Mouse (Mus musculus) adrenal gland, postnatal 14 days (tissue): ENCODE measurements around the gene Wdr89. TPM values are rescaled to one million over a fixed set of nuclear protein-coding genes. Genes with fewer than 3 reads are reported as not detected.
"Not testable (repeated sequence)": the region's sequence is repeated elsewhere in the genome, so short reads cannot be mapped to it uniquely, and the experiment has no call there.

Experiments
- DNase-seq: peaks from one replicate; pipeline ENCODE4 v3.0.0; 2021; ENCODE audit warnings: mixed read lengths
- long read RNA-seq, 2 experiments: library from polyadenylated mRNA; stranded (forward); transcript quantifications; one replicate each; pipeline ENCODE4 v2.0.0; 2021
- total RNA-seq: library from RNA; stranded (reverse); gene quantifications from 2 replicates; pipeline ENCODE4 v1.2.3, GENCODE M21; 2021

The Wdr89 gene
- total RNA-seq = 3.6 and 5.0 TPM in 2 replicates
- long read RNA-seq, experiment 1, partial matches to known transcripts = 0 of 12 reads
- long read RNA-seq, experiment 1, other reads (novel, unspliced or antisense) = 12 of 12 reads
- long read RNA-seq, experiment 2, partial matches to known transcripts = 0 of 21 reads
- long read RNA-seq, experiment 2, other reads (novel, unspliced or antisense) = 19 of 21 reads

DNA sequence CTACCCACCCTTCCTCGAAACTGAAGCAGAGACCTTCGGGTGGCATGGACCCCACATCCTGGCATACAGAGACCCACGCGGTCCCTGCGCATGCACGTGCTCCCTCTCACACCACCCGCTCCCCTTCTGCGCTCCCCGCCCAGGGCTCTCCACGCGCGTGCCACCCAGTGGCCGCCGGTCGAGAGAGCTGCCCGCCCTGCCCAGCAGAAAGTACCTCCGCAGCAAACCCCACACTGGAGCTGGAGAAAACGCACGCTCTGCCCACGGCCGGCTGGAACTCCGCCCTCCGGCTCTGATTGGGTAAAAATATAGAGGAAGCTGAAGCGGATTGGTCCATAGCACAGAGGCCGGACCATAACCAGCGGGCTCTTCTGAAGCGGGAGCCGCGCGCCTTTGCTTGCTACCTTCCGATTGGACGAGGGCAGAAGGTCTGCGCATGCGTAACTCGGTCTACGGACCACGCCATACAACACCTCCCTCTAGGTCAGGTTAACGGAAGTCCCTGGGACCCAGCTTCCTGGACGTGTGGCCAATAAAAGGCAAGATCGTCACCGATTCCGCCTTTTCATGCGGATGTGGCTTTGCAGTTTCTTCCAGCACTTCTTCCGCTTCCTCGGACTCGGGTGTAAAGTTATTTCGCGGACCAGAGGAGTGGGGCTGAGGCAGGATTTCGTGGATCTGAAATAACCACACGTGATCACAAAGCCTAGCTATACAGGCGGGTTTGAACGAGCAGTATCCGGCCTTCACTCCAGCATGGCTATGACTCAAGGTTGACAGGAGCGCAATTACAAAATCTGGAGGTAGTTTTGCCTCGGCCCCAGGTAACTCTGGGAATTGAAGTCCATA, at the start of gene Wdr89:
Gene Wdr89, minus strand, starts transcription at position 280 of the 849 bp plus-strand sequence.
- DNase-seq = peak; percentile 99

- DNase-seq = no peak
Observed at GRCm38 (mm10) chr12:75713596-75713995, 44.3 kb upstream of the Wdr89 start.

GRCm38 (mm10) chr12:75712905-75713304, 43.6 kb upstream of the Wdr89 start:
- DNase-seq = not testable (repeated sequence)

DNA sequence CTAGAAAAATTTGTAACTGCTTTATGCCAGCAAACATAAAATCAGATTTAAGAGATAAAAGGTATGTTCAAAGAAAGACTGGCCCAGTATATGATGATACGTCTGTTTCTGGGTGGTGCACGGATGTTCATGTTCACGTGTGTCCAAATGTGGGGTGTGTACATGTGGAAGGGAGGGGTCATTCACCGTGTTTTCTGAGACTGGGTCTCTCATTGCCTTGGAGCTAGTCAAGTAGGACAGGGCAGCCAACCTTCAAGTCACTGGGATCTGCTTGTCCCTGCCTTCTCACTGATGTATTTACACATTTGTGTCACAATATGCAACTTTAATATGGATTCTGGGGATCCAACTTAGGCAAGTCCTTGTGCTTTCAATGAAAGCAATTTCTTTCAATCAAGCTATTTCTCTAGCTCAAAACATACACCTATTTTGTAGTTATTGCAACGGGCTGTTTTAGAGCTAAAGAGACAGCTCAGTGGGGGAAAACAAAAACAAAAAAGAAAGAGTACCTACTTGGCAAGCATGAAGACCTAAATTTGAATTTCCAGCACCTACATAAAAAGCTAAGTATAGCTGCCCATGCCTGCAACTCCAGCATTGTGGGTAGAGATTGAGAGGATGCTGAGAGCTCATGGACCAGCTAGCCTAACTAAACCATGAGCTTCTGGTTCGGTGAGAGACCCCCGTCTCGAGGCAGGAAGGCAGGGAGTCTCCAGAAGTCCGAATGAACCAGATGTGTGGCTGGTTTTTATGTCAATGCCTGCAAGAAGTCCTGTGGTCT, 41.4 kb upstream of the Wdr89 start:
- no peak for DNase-seq

GRCm38 (mm10) chr12:75709506-75709905, 40.2 kb upstream of the Wdr89 start:
- no peak for DNase-seq

GRCm38 (mm10) chr12:75706670-75707069, 37.3 kb upstream of the Wdr89 start:
- DNase-seq = no peak

DNA sequence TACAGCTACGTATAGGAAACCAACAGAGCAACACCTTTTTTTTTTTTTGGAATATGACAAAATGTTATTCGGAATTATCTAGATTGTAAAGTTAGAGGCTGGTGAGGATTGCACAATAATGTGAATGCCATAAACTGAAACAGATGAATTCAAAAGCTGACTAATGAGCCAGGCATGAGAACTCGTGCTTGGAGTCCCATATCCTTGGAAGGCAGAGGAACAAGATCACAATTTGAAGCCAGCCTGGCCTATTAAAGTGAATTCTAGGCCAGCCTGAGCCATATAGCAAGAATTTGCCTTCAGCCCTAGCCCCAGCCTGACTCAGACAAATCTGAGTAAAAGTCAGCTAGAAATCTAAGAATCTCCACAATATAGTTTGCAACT, 33.4 kb upstream of the Wdr89 start:
- DNase-seq = no peak

GRCm38 (mm10) chr12:75702084-75702738, 32.9 kb upstream of the Wdr89 start:
- peak; percentile 21 for DNase-seq

DNA sequence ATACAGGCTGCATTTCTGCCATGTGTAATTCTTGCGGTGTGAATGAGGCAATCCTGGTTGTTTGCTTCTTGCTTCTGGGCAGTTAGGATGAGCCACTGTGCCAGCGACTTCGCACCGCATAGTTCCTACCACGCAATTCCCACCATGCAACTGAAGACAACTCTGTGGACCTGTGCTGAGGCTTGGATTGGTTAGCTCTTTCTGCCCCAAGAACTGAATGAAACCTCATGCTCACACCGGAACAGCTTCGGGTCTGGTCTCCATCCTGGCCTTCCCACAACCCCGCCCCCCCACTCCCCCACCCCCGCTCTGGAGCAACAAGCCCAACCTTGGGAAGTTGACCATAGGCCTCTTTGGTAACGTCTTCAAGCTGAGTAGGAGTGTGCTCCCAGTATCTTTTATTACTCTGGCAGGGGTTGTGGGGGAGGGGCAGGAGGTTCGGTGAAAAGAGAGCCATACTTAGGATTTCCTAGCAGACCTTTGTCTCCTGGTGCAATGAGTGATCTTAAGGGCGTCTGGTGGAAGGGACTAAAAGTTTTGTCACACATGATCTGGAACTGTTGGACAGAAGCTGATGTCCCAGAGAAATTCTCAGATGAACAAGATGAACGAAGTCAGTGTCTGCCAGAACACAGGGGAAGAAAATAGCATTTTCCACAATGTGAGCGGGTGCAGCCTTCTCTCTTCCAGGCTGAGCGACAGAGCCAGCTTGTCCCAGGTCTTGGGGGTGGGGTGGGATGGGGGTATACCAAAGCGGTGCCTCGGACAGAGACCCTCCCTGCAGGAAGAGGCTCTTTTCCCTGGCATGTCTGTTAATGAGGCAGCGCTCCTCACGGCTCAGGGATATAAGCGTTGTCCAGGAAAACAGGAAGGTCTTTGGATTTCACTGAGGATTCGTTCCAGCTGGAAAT, 32.1 kb upstream of the Wdr89 start:
- DNase-seq = peak; percentile 60

DNA sequence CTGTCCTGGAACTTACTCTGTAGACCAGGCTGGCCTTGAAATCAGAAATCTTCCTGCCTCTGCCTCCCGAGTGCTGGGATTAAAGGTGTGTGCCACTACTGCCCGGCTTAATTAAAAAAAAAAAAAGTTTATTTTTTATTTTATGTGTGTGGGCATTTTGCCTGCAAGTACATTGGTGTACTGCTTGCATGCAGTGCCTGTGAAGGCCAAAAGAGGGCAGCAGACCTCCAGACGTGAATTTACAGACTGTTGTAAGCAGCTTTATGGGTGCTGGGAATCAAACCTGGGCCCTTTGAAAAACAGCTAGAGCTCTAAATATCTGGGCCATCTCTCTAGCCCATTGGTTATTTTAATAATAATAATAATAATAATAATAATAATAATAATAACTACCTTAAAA, 29.4 kb upstream of the Wdr89 start:
- no peak for DNase-seq

GRCm38 (mm10) chr12:75695845-75696244, 26.5 kb upstream of the Wdr89 start:
- not testable (repeated sequence) for DNase-seq

- no peak for DNase-seq
Observed at GRCm38 (mm10) chr12:75689003-75689402, 19.7 kb upstream of the Wdr89 start.

- no peak for DNase-seq
Observed at GRCm38 (mm10) chr12:75687314-75687713, 18.0 kb upstream of the Wdr89 start.

DNA sequence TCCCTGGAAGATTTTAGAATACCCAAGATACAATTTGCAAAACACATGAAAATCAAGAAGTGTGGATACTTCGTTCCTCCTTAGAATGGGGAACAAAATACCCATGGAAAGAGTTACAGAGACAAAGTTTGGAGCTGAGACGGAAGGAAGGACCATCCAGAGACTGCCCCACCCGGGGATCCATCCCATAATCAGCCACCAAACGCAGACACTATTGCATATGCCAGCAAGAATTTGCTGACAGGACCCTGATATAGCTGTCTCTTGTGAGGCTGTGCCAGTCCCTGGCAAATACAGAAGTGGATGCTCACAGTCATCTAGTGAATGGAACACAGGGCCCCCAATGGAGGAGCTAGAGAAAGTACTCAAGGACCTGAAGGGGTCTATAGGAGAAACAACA, 14.7 kb upstream of the Wdr89 start:
- DNase-seq = not testable (repeated sequence)

DNA sequence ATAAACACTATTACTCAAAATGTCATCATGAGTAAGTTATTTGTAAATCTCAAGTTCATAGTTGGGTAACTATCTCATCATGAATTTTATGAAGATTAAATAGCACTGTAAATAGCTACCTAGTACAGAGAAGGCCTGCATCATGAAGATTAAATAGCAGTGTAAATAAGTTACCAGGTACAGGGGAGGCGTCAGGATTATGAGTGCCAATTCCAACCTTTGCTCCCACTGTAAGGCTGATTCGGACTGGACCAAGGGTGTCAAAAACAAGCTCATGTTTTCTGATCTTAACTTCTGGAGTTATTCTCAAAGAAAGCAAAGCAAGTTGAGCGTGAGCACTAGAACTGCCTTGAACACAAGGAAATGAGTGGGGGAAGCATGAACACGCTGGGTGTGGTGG, 14.3 kb upstream of the Wdr89 start:
- no peak for DNase-seq

DNA sequence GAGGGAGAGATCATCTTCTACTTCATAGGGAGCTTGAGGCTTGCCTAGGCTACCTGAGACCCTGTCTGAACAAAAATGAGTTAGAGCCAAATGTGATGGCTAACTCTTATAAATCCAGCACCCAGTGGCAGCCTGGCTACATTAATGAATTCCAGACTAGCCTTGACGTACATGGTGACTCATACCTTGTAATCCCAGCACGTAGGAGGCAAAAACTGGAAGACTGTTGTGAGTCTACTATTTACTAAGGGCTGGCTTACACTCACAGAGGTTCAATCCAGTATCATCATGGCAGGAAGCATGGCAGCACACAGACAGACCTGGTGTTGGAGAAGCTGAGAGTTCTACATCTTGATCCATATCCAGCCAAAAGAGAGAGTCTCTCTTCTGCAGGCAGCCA, 13.5 kb upstream of the Wdr89 start:
- DNase-seq = peak; percentile 9

DNA sequence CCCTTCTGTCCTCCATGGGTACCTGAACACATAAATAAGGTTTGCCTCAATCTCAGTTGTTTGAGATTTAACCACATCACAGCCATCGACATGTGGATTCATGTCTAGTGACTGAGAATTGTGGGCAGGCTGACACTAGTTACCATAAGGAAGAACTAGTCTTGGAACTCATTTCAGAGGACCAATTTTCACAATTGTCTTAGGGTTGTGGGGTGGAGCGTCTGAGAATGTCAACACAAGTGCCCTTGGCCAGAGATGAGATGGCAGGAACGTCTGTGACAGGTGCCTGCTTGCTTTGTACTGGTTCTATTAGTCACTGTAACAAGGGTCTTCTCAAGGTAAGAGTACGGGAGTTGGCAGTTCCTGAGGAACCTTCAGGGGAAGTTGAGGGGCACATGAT, 11.8 kb upstream of the Wdr89 start:
- no peak for DNase-seq

DNA sequence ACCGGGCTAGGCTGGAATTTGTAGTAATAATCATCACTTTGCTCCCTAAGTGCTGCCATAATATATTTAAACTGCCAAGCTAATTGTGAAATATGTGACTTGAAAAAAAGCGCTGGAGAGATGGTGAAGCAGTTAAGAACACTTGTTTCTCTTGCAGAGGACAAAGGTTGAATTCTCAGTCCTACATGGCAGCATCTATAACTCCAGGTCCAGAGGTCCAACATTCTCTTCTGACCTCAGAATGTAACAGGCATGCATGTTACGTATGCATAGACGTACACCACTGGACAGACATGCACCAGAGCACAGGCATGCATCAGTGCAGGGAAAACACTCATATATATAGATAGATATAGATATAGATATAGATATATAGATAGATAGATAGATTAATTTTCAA, 9.1 kb upstream of the Wdr89 start:
- no peak for DNase-seq

GRCm38 (mm10) chr12:75672630-75673029, 3.3 kb upstream of the Wdr89 start:
- DNase-seq = no peak

DNA sequence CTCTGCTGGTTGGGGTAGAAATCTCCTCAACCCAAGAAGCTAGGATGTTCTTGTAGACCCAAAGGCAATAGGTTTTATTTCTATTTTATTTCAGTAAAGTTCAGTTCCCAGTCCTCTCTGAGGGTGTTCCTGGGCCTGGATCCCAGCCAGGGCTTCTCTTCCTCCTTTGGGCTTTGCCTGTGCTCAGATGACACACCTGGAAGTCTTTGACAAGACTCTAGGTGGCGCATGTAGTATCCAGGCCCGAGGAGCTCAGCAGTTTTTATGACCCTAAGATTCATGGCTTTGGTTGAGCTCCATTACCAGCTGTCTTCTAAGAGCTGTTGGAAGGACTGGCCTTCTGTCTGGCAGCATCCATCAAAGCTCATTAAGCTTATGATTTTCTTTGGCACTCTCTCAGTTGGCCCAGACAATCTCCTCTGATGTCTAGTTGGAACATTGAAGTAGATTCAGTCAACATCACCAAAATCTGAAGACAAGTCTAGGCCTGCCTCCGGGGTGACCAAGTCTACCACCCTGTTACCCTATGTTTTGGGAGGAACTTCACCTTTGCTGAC, 2.5 kb upstream of the Wdr89 start:
- peak; percentile 20 for DNase-seq

GRCm38 (mm10) chr12:75670611-75671010, 1.3 kb upstream of the Wdr89 start:
- DNase-seq = no peak
